Mouse (Mus musculus): ENCODE measurements around the gene Cpa4. TPM values are rescaled to one million over a fixed set of nuclear protein-coding genes. Genes with fewer than 3 reads are reported as not detected.

Gene Cpa4
- polyA plus RNA-seq, 1 experiment from 2014 or later, result 2.5 TPM

- Histone ChIP-seq H3K27ac (replicated peaks in 1 of 2; ENCODE audit: control insufficient read depth in 1 of 2, insufficient read depth in 1 of 2, low read depth in 2 of 2, low read length in 2 of 2) (peak overlapping the region; percentile 78 to 87), H3K9ac (ENCODE audit: low read length) (no peak overlapping the region), H3K36me3 (ENCODE audit: control insufficient read depth, insufficient read depth, low read length) (no peaks in the 10 kb centered on the region), H3K4me1 (ENCODE audit: control insufficient read depth in 2 of 2, insufficient read depth in 2 of 2, low read length in 2 of 2) (peaks cover 50 to 78% of the 10 kb centered on the region in 2 experiments), H3K4me3 (ENCODE audit: control insufficient read depth in 1 of 2, insufficient read depth in 1 of 2, low read depth in 1 of 2, low read length in 2 of 2) (no peak overlapping the region), H3K27me3 (ENCODE audit: control insufficient read depth, insufficient read depth, low read length) (no peaks in the 10 kb centered on the region), H3K9me3 (ENCODE audit: control insufficient read depth, low read length) (no peaks in the 10 kb centered on the region), H3K4me2 (ENCODE audit: low read length) (no peak overlapping the region)
- 54% methylated on average over 6 of the region's 6 CpGs for WGBS
- no peak for ATAC-seq (ENCODE audit: insufficient number of reproducible peaks, insufficient read depth, low FRiP score, low read depth)
Measured at GRCm38 (mm10) chr6:30620994-30621393, 52.8 kb downstream of the Cpa4 start.

GRCm38 (mm10) chr6:30621986-30622389 lies 53.8 kb downstream of the Cpa4 start:
- H3K4me2 ChIP-seq (ENCODE audit: low read length), result no peak overlapping the region
- peak overlapping the region; percentile 87 to 88 for H3K27ac ChIP-seq (replicated peaks in 1 of 2; ENCODE audit: control insufficient read depth in 1 of 2, insufficient read depth in 1 of 2, low read depth in 2 of 2, low read length in 2 of 2)
- H3K36me3 ChIP-seq (ENCODE audit: control insufficient read depth, insufficient read depth, low read length), result no peaks in the 10 kb centered on the region
- no peak overlapping the region for H3K4me3 ChIP-seq (ENCODE audit: control insufficient read depth in 1 of 2, insufficient read depth in 1 of 2, low read depth in 1 of 2, low read length in 2 of 2)
- 5% methylated on average over 4 of the region's 4 CpGs for WGBS
- ATAC-seq (ENCODE audit: insufficient number of reproducible peaks, insufficient read depth, low FRiP score, low read depth), result peak; percentile 73
- peaks cover 44 to 68% of the 10 kb centered on the region in 2 experiments for H3K4me1 ChIP-seq (ENCODE audit: control insufficient read depth in 2 of 2, insufficient read depth in 2 of 2, low read length in 2 of 2)
- H3K9ac ChIP-seq (ENCODE audit: low read length), result no peak overlapping the region
- H3K27me3 ChIP-seq (ENCODE audit: control insufficient read depth, insufficient read depth, low read length), result no peaks in the 10 kb centered on the region
- H3K9me3 ChIP-seq (ENCODE audit: control insufficient read depth, low read length), result no peaks in the 10 kb centered on the region

- 47% methylated on average over 9 of the region's 9 CpGs for WGBS
- no peak overlapping the region for H3K9ac ChIP-seq (ENCODE audit: low read length)
- no peak overlapping the region for H3K4me2 ChIP-seq (ENCODE audit: low read length)
- no peaks in the 10 kb centered on the region for H3K36me3 ChIP-seq (ENCODE audit: control insufficient read depth, insufficient read depth, low read length)
- H3K27me3 ChIP-seq (ENCODE audit: control insufficient read depth, insufficient read depth, low read length), result no peaks in the 10 kb centered on the region
- peaks cover 29 to 46% of the 10 kb centered on the region in 2 experiments for H3K4me1 ChIP-seq (ENCODE audit: control insufficient read depth in 2 of 2, insufficient read depth in 2 of 2, low read length in 2 of 2)
- H3K4me3 ChIP-seq (ENCODE audit: control insufficient read depth in 1 of 2, insufficient read depth in 1 of 2, low read depth in 1 of 2, low read length in 2 of 2), result no peak overlapping the region
- H3K9me3 ChIP-seq (ENCODE audit: control insufficient read depth, low read length), result no peaks in the 10 kb centered on the region
- peak overlapping the region; percentile 61 to 70 for H3K27ac ChIP-seq (replicated peaks in 1 of 2; ENCODE audit: control insufficient read depth in 1 of 2, insufficient read depth in 1 of 2, low read depth in 2 of 2, low read length in 2 of 2)
- ATAC-seq (ENCODE audit: insufficient number of reproducible peaks, insufficient read depth, low FRiP score, low read depth), result peak; percentile 62
Measured at GRCm38 (mm10) chr6:30624763-30625162, 56.6 kb downstream of the Cpa4 start.

GRCm38 (mm10) chr6:30628152-30628551 lies 60.0 kb downstream of the Cpa4 start:
- H3K9ac ChIP-seq (ENCODE audit: low read length), result no peak overlapping the region
- H3K4me2 ChIP-seq (ENCODE audit: low read length), result no peak overlapping the region
- H3K4me3 ChIP-seq (ENCODE audit: control insufficient read depth in 1 of 2, insufficient read depth in 1 of 2, low read depth in 1 of 2, low read length in 2 of 2), result no peak overlapping the region
- ATAC-seq (ENCODE audit: insufficient number of reproducible peaks, insufficient read depth, low FRiP score, low read depth), result no peak
- H3K36me3 ChIP-seq (ENCODE audit: control insufficient read depth, insufficient read depth, low read length), result no peaks in the 10 kb centered on the region
- H3K9me3 ChIP-seq (ENCODE audit: control insufficient read depth, low read length), result no peaks in the 10 kb centered on the region
- 57% methylated on average over 6 of the region's 6 CpGs for WGBS
- H3K4me1 ChIP-seq (ENCODE audit: control insufficient read depth in 2 of 2, insufficient read depth in 2 of 2, low read length in 2 of 2), result peaks cover 13 to 16% of the 10 kb centered on the region in 2 experiments; a peak in 3 of 4 replicates
- H3K27me3 ChIP-seq (ENCODE audit: control insufficient read depth, insufficient read depth, low read length), result no peaks in the 10 kb centered on the region
- H3K27ac ChIP-seq (replicated peaks in 1 of 2; ENCODE audit: control insufficient read depth in 1 of 2, insufficient read depth in 1 of 2, low read depth in 2 of 2, low read length in 2 of 2), result no peak overlapping the region

- no peak overlapping the region for H3K4me3 ChIP-seq (ENCODE audit: control insufficient read depth in 1 of 2, insufficient read depth in 1 of 2, low read depth in 1 of 2, low read length in 2 of 2)
- 95% methylated on average over 1 of the region's 1 CpGs for WGBS
- no peak overlapping the region for H3K27ac ChIP-seq (replicated peaks in 1 of 2; ENCODE audit: control insufficient read depth in 1 of 2, insufficient read depth in 1 of 2, low read depth in 2 of 2, low read length in 2 of 2)
- no peak overlapping the region for H3K9ac ChIP-seq (ENCODE audit: low read length)
- no peak for ATAC-seq (ENCODE audit: insufficient number of reproducible peaks, insufficient read depth, low FRiP score, low read depth)
- peaks cover 7 to 8% of the 10 kb centered on the region in 2 experiments; a peak in 3 of 4 replicates for H3K4me1 ChIP-seq (ENCODE audit: control insufficient read depth in 2 of 2, insufficient read depth in 2 of 2, low read length in 2 of 2)
- no peaks in the 10 kb centered on the region for H3K36me3 ChIP-seq (ENCODE audit: control insufficient read depth, insufficient read depth, low read length)
- H3K27me3 ChIP-seq (ENCODE audit: control insufficient read depth, insufficient read depth, low read length), result no peaks in the 10 kb centered on the region
- no peaks in the 10 kb centered on the region for H3K9me3 ChIP-seq (ENCODE audit: control insufficient read depth, low read length)
- no peak overlapping the region for H3K4me2 ChIP-seq (ENCODE audit: low read length)
Measured at GRCm38 (mm10) chr6:30629989-30630388, 61.8 kb downstream of the Cpa4 start.

- Histone ChIP-seq H3K4me1 (ENCODE audit: control insufficient read depth in 2 of 2, insufficient read depth in 2 of 2, low read length in 2 of 2) (peaks cover 17% of the 10 kb centered on the region in 2 experiments), H3K4me2 (ENCODE audit: low read length) (no peak overlapping the region), H3K9ac (ENCODE audit: low read length) (0 out of 2 replicates have a peak overlapping the region, but pooled peaks have one; percentile 27), H3K27ac (replicated peaks in 1 of 2; ENCODE audit: control insufficient read depth in 1 of 2, insufficient read depth in 1 of 2, low read depth in 2 of 2, low read length in 2 of 2) (peak overlapping the region in 1 of 2 experiments; percentile 30; a peak in 3 of 4 replicates), H3K4me3 (ENCODE audit: control insufficient read depth in 1 of 2, insufficient read depth in 1 of 2, low read depth in 1 of 2, low read length in 2 of 2) (no peak overlapping the region), H3K36me3 (ENCODE audit: control insufficient read depth, insufficient read depth, low read length) (no peaks in the 10 kb centered on the region), H3K9me3 (ENCODE audit: control insufficient read depth, low read length) (no peaks in the 10 kb centered on the region), H3K27me3 (ENCODE audit: control insufficient read depth, insufficient read depth, low read length) (no peaks in the 10 kb centered on the region)
- ATAC-seq (ENCODE audit: insufficient number of reproducible peaks, insufficient read depth, low FRiP score, low read depth), result no peak
- 33% methylated on average over 8 of the region's 8 CpGs for WGBS
Measured at GRCm38 (mm10) chr6:30635361-30635862, 67.2 kb downstream of the Cpa4 start.

DNA sequence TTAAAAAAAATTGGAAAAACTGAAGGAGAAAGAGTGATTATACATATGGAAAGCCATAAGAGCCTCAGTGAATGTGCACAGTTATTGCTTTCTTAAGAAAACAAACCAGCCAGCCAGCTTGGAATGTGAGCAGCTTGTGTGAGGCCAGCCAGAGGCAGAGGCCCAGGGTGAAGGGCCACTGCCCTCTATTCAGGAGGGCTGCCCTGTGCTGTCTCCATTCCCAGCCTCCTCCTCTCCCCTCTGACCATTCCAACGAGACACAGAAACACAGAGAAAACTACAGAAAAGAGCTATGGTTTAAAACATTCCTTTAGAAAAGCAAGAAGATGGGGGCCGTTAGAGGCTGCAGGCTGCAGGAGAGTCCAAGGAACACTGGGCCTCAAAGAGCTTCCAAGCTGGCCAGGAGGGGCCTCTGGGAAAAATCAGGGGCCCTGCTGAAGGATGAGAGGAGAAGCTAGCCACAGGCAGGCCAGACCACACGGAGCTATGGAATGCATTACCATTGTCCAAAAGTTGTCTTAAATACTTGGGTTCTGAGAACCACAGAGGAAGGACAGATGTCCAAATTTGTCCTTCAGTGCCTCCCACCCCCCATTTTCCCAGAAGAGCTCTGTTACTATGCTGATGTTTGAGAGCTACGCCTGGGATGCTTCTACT lies 68.1 kb downstream of the Cpa4 start:
- Histone ChIP-seq H3K27ac (replicated peaks in 1 of 2; ENCODE audit: control insufficient read depth in 1 of 2, insufficient read depth in 1 of 2, low read depth in 2 of 2, low read length in 2 of 2) (peak overlapping the region; percentile 50 to 66), H3K36me3 (ENCODE audit: control insufficient read depth, insufficient read depth, low read length) (no peaks in the 10 kb centered on the region), H3K4me1 (ENCODE audit: control insufficient read depth in 2 of 2, insufficient read depth in 2 of 2, low read length in 2 of 2) (peaks cover 17% of the 10 kb centered on the region in 2 experiments), H3K9me3 (ENCODE audit: control insufficient read depth, low read length) (no peaks in the 10 kb centered on the region), H3K27me3 (ENCODE audit: control insufficient read depth, insufficient read depth, low read length) (no peaks in the 10 kb centered on the region), H3K4me2 (ENCODE audit: low read length) (no peak overlapping the region), H3K4me3 (ENCODE audit: control insufficient read depth in 1 of 2, insufficient read depth in 1 of 2, low read depth in 1 of 2, low read length in 2 of 2) (no peak overlapping the region), H3K9ac (ENCODE audit: low read length) (peak overlapping the region; percentile 0; the same call in 1 of the 2 replicates)
- WGBS, result 39% methylated on average over 4 of the region's 4 CpGs
- no peak for ATAC-seq (ENCODE audit: insufficient number of reproducible peaks, insufficient read depth, low FRiP score, low read depth)
